Mouse (Mus musculus): ENCODE data around the gene Gm8909. TPM values are rescaled to one million over a fixed set of nuclear protein-coding genes. Genes with fewer than 3 reads are reported as not detected.

The Gm8909 gene
- 118 and 149 TPM in 2 replicates for polyA plus RNA-seq (2012; rRNA removed)

DNA sequence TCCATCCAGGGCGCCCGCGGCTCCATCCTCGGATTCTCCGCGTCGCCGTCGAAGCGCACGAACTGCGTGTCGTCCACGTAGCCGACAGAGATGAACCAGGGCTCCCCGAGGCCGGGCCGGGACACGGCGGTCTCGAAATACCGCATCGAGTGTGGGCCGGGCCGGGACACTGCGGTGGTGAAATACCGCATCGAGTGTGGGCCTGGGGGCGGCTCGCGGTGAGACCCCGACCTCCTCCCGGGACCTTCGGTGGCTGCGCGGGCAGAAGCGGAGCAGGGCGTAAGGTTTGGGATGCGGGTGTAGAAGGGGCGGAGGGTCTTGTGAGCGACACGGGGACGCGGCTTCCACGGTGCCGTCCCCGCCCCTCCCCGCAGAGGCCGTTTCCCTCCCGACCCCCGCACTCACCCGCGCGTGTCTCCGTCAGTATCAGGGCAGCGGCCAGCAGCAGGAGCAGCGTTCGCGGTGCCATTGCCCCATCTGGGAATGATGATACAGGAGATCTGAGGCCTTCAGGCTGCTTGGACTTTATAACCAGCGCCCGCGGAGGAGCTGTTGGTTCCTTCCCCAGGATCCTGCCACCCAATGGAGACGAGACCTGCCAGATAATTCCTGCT lies at the start of gene Gm8909:
Gm8909 (minus strand) TSS at position 499 of the 614 bp plus-strand sequence.
- Histone ChIP-seq H3K36me3 (ENCODE audit: control insufficient read depth, insufficient read depth, low read length) (peaks cover 10% of the 10 kb centered on the region), H3K4me1 (ENCODE audit: control insufficient read depth, insufficient read depth, insufficient read length, low read length) (no peaks in the 10 kb centered on the region; the same call in 1 of the 2 replicates), H3K4me3 (ENCODE audit: low read depth, low read length) (peak within 1 kb of the TSS; percentile 70), H3K27me3 (ENCODE audit: control insufficient read depth, insufficient read depth, low read length) (peaks cover 4% of the 10 kb centered on the region; the same call in 1 of the 2 replicates), H3K27ac (ENCODE audit: insufficient read depth, low read depth, low read length) (peak within 1 kb of the TSS; percentile 83)
- 2% methylated on average over 63 of the region's 63 CpGs for WGBS
- TF ChIP-seq POLR2A (IDR thresholded peaks at IDR 0.05; ENCODE audit: low read depth, low read length), result peak; percentile 91
- no peak for TF ChIP-seq CTCF (IDR thresholded peaks at IDR 0.05; ENCODE audit: extremely low read depth, insufficient read length, insufficient replicate concordance, low read depth, low read length)

DNA sequence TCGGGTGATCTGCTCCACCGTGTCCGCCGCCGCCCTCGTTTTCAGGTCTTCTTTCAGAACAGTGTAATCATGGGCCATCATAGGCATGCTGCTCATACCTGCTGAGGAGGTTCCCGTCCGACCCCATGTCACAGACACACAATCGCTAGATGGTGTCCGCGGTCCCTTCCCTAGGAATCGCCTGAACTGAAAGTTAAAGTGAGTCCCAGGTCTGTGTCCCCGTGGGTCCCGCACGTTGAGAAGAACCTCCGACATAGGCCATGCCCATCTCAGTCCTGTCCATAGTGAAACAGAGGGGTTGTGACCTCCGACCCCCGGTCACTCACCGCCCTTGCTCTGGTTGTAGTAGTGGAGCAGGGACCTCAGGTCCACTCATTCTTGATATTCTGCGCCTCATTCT lies 47.2 kb upstream of the Gm8909 start:
- Histone ChIP-seq H3K27me3 (ENCODE audit: control insufficient read depth, insufficient read depth, low read length) (peaks cover 21% of the 10 kb centered on the region), H3K4me1 (ENCODE audit: control insufficient read depth, insufficient read depth, insufficient read length, low read length) (peaks cover 1% of the 10 kb centered on the region; the same call in 1 of the 2 replicates), H3K4me3 (ENCODE audit: low read depth, low read length) (peak overlapping the region; percentile 17), H3K27ac (ENCODE audit: insufficient read depth, low read depth, low read length) (no peak overlapping the region), H3K36me3 (ENCODE audit: control insufficient read depth, insufficient read depth, low read length) (no peaks in the 10 kb centered on the region)
- 6% methylated on average over 20 of the region's 20 CpGs for WGBS
- TF ChIP-seq CTCF (IDR thresholded peaks at IDR 0.05; ENCODE audit: extremely low read depth, insufficient read length, insufficient replicate concordance, low read depth, low read length) (no peak), POLR2A (IDR thresholded peaks at IDR 0.05; ENCODE audit: low read depth, low read length) (no peak)

DNA sequence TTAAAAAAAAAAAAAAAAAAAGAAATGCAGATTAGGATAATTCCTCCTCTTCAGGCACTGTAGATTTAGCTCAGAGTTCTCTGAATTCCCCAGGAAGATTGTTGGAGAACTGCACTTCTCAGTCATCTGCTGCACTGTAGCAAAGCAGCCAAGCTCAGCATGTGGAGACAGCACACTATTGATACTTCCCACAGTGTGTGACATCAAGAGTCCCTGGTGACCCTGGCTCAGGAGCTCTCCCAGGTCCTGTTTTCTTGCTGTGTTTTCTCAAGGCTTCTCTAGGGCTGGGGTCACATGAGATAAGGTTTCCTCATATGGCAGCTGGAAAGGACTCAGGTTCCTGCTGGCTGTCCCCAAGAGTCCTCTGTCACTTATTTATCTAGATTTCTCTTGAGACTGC lies 38.5 kb upstream of the Gm8909 start:
- Histone ChIP-seq H3K27me3 (ENCODE audit: control insufficient read depth, insufficient read depth, low read length) (no peaks in the 10 kb centered on the region), H3K36me3 (ENCODE audit: control insufficient read depth, insufficient read depth, low read length) (no peaks in the 10 kb centered on the region)

DNA sequence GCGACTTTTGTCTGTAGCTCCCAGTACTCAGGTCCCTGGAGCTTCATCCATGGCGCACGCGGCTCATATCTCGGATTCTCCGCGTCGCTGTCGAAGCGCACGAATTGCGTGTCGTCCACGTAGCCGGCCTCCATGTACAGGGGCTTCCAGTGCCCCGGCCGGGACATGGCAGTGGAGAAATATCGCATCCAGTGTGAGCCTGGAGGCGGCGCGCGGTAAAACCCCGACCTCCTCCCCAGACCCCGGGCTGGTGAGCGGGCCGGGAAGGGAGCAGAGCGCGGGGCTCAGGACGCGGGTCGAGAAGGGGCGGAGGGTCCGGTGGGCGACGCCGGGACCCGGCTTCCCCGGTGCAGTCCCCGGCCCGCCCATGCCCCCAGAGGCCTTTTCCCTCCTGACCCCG lies 37.5 kb upstream of the Gm8909 start:
- no peaks in the 10 kb centered on the region for H3K27me3 ChIP-seq (ENCODE audit: control insufficient read depth, insufficient read depth, low read length)
- 1% methylated on average over 39 of the region's 41 CpGs for WGBS
- peak overlapping the region; percentile 78 for H3K4me3 ChIP-seq (ENCODE audit: low read depth, low read length)
- no peaks in the 10 kb centered on the region for H3K36me3 ChIP-seq (ENCODE audit: control insufficient read depth, insufficient read depth, low read length)
- H3K4me1 ChIP-seq (ENCODE audit: control insufficient read depth, insufficient read depth, insufficient read length, low read length), result peaks cover 4% of the 10 kb centered on the region
- TF ChIP-seq CTCF (IDR thresholded peaks at IDR 0.05; ENCODE audit: extremely low read depth, insufficient read length, insufficient replicate concordance, low read depth, low read length), result no peak
- no peak for TF ChIP-seq POLR2A (IDR thresholded peaks at IDR 0.05; ENCODE audit: low read depth, low read length)
- H3K27ac ChIP-seq (ENCODE audit: insufficient read depth, low read depth, low read length), result no peak overlapping the region

More for the DNA sequence above, 38.5 kb upstream of the Gm8909 start:
- peaks cover 4% of the 10 kb centered on the region for H3K4me1 ChIP-seq (ENCODE audit: control insufficient read depth, insufficient read depth, insufficient read length, low read length)
- no peak overlapping the region for H3K4me3 ChIP-seq (ENCODE audit: low read depth, low read length)
- H3K27ac ChIP-seq (ENCODE audit: insufficient read depth, low read depth, low read length), result no peak overlapping the region
- TF ChIP-seq POLR2A (IDR thresholded peaks at IDR 0.05; ENCODE audit: low read depth, low read length), result no peak
- no peak for TF ChIP-seq CTCF (IDR thresholded peaks at IDR 0.05; ENCODE audit: extremely low read depth, insufficient read length, insufficient replicate concordance, low read depth, low read length)

DNA sequence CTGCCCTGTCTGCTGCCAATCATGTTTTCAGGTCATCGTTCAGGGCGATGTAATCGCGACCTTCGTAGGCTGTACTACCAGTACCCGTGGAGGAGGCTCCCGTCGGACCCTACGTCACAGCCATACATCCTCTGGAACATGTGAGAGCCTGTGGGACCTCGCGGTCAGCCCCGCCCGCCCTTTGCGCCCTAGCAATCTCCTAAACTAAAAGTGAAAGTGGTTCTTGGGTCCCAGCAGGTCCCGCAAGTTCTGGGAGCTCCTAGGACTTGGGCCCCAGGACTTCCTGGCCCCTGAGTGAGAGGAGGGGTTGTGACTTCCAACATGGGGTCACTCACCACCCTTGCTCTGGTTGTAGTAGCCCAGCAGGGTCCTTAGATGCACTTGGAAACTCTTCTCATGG lies 37.1 kb upstream of the Gm8909 start:
- no peaks in the 10 kb centered on the region for H3K27me3 ChIP-seq (ENCODE audit: control insufficient read depth, insufficient read depth, low read length)
- H3K4me3 ChIP-seq (ENCODE audit: low read depth, low read length), result peak overlapping the region; percentile 78
- no peak overlapping the region for H3K27ac ChIP-seq (ENCODE audit: insufficient read depth, low read depth, low read length)
- TF ChIP-seq CTCF (IDR thresholded peaks at IDR 0.05; ENCODE audit: extremely low read depth, insufficient read length, insufficient replicate concordance, low read depth, low read length) (no peak), POLR2A (IDR thresholded peaks at IDR 0.05; ENCODE audit: low read depth, low read length) (no peak)
- H3K36me3 ChIP-seq (ENCODE audit: control insufficient read depth, insufficient read depth, low read length), result no peaks in the 10 kb centered on the region
- peaks cover 4% of the 10 kb centered on the region for H3K4me1 ChIP-seq (ENCODE audit: control insufficient read depth, insufficient read depth, insufficient read length, low read length)
- under 1% methylated on average over 15 of the region's 15 CpGs for WGBS

DNA sequence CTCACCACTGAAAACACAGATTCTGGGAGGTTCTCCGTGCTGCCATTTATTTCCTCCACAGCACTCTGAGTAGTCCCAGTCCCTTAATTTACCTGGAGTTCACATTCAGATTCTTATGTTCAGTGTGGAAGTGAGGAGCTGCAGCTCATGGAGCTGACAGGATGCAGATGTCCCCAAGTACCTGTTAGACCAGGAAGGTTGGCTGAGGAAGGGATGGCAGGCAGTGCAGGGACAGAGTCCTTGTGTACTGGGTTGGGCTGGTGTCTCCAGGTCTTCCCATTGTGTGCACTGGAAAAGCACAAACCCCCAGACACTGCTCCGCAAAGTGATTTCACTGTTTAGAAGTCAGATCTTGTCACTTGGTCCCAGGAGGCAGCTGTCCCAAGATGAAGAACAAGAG lies 33.5 kb upstream of the Gm8909 start:
- no peak for TF ChIP-seq POLR2A (IDR thresholded peaks at IDR 0.05; ENCODE audit: low read depth, low read length)
- TF ChIP-seq CTCF (IDR thresholded peaks at IDR 0.05; ENCODE audit: extremely low read depth, insufficient read length, insufficient replicate concordance, low read depth, low read length), result no peak
- Histone ChIP-seq H3K4me3 (ENCODE audit: low read depth, low read length) (no peak overlapping the region), H3K4me1 (ENCODE audit: control insufficient read depth, insufficient read depth, insufficient read length, low read length) (peaks cover 4% of the 10 kb centered on the region), H3K36me3 (ENCODE audit: control insufficient read depth, insufficient read depth, low read length) (no peaks in the 10 kb centered on the region), H3K27ac (ENCODE audit: insufficient read depth, low read depth, low read length) (no peak overlapping the region), H3K27me3 (ENCODE audit: control insufficient read depth, insufficient read depth, low read length) (no peaks in the 10 kb centered on the region)
- 86% methylated on average over 2 of the region's 2 CpGs for WGBS

DNA sequence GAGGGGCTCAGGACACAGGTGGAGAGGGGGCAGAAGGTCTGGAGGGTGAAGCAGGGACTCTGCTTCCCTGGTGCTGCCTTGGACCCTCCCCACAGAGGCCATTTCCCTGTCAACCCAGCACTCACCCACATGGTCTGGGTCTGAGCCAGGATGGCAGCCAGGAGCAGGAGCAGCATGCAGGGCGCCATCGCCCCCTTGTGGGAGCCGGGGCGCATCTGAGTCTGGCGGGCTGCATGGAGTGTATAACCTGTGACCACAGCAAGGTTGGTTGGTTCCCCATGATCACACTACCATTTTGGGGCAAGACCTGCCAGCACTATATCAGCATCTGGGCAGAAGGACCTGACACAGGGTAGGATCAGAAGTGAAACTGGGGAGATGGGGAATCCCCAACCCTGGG lies 30.0 kb upstream of the Gm8909 start:
- Histone ChIP-seq H3K36me3 (ENCODE audit: control insufficient read depth, insufficient read depth, low read length) (no peaks in the 10 kb centered on the region), H3K4me3 (ENCODE audit: low read depth, low read length) (no peak overlapping the region), H3K27me3 (ENCODE audit: control insufficient read depth, insufficient read depth, low read length) (no peaks in the 10 kb centered on the region), H3K27ac (ENCODE audit: insufficient read depth, low read depth, low read length) (no peak overlapping the region), H3K4me1 (ENCODE audit: control insufficient read depth, insufficient read depth, insufficient read length, low read length) (no peaks in the 10 kb centered on the region)
- 22% methylated on average over 5 of the region's 5 CpGs for WGBS
- peak; percentile 43; the same call in 1 of the 2 replicates for TF ChIP-seq CTCF (IDR thresholded peaks at IDR 0.05; ENCODE audit: extremely low read depth, insufficient read length, insufficient replicate concordance, low read depth, low read length)
- TF ChIP-seq POLR2A (IDR thresholded peaks at IDR 0.05; ENCODE audit: low read depth, low read length), result no peak
